Mouse (Mus musculus): ENCODE results near the gene Mturn. TPM values are rescaled to one million over a fixed set of nuclear protein-coding genes. Genes with fewer than 3 reads are reported as not detected.

Mturn gene
- polyA plus RNA-seq, 1 experiment from 2014 or later = 8.7 TPM

DNA sequence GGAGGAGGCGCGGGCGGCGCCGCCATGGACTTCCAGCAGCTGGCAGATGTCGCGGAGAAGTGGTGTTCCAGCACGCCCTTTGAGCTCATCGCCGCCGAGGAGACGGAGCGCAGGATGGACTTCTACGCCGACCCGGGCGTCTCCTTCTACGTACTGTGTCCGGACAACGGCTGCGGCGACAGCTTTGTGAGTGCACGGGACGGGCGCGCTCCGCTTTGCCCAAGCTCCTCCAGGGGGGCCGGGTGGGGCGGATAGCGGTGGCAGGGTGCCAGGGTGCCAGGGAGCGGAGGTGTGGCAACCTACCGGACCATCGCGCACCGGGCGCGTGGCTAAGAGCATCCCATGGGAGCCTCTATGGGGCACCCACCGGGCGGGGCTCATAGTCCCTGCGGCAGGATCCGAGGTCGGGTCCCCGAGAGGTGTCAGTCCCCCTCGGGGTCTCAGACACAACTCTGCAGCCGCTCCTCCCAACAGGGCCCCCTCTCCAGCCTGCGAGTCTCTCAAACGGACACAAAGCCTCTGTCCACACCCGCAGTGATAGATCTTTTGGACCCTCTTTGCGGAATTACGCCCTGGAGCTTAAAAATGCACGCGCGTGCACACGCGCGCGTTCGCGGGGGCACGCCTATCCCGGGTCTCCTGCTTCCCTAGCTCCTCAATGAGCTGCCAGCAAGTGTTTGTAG lies 463 bp downstream of the Mturn start:
- Histone ChIP-seq H3K36me3 (ENCODE audit: insufficient read depth, low read length) (no peaks in the 10 kb centered on the region), H3K9ac (replicated peaks; ENCODE audit: low read length) (peak overlapping the region; percentile 76), H3K4me3 (ENCODE audit: low read length) (peak overlapping the region; percentile 82), H3K4me2 (replicated peaks; ENCODE audit: low read depth, low read length) (peak overlapping the region; percentile 99), H3K27ac (ENCODE audit: low read length) (peak overlapping the region; percentile 55; the same call in 1 of the 2 replicates), H3K4me1 (ENCODE audit: insufficient read depth, low read length) (peaks cover 11% of the 10 kb centered on the region), H3K9me3 (ENCODE audit: low read length) (no peaks in the 10 kb centered on the region), H3K27me3 (ENCODE audit: insufficient read depth, low read length) (peaks cover 12% of the 10 kb centered on the region; the same call in 1 of the 2 replicates)
- peak; percentile 78; the same call in 1 of the 2 replicates for ATAC-seq (ENCODE audit: low FRiP score, low TSS enrichment)
- under 1% methylated on average over 59 of the region's 61 CpGs for WGBS

DNA sequence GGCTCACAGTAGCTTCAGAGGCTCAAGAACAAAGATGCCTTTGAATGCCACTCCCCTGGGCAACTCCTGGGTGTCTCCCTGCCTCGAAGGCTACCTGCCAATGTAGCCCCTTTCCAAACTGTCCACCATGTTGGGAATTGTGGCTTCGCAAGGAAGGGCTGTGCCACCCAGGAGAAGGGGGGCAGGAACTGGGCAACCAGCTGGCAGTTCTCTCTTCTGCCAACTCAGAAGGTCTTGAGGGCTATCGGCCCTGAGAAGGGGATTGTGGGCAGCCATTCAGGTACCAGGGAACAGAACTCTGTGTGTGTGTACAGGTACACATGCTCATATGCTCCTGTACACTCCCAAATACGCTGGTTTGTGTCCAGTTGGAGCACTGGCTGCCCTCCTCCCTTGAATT lies 2.7 kb downstream of the Mturn start:
- Histone ChIP-seq H3K9me3 (ENCODE audit: low read length) (no peaks in the 10 kb centered on the region), H3K4me3 (ENCODE audit: low read length) (no peak overlapping the region), H3K36me3 (ENCODE audit: insufficient read depth, low read length) (no peaks in the 10 kb centered on the region), H3K9ac (replicated peaks; ENCODE audit: low read length) (no peak overlapping the region), H3K4me1 (ENCODE audit: insufficient read depth, low read length) (peaks cover 16% of the 10 kb centered on the region), H3K27me3 (ENCODE audit: insufficient read depth, low read length) (peaks cover 12% of the 10 kb centered on the region; the same call in 1 of the 2 replicates), H3K27ac (ENCODE audit: low read length) (no peak overlapping the region), H3K4me2 (replicated peaks; ENCODE audit: low read depth, low read length) (no peak overlapping the region)
- 81% methylated on average over 4 of the region's 4 CpGs for WGBS
- ATAC-seq (ENCODE audit: low FRiP score, low TSS enrichment) = no peak

GRCm38 (mm10) chr6:54685103-54685502 lies 3.7 kb downstream of the Mturn start:
- H3K27me3 ChIP-seq (ENCODE audit: insufficient read depth, low read length) = peaks cover 12% of the 10 kb centered on the region; the same call in 1 of the 2 replicates
- ATAC-seq (ENCODE audit: low FRiP score, low TSS enrichment) = no peak
- H3K9ac ChIP-seq (replicated peaks; ENCODE audit: low read length) = no peak overlapping the region
- H3K9me3 ChIP-seq (ENCODE audit: low read length) = no peaks in the 10 kb centered on the region
- no peak overlapping the region for H3K4me3 ChIP-seq (ENCODE audit: low read length)
- no peaks in the 10 kb centered on the region for H3K36me3 ChIP-seq (ENCODE audit: insufficient read depth, low read length)
- H3K4me2 ChIP-seq (replicated peaks; ENCODE audit: low read depth, low read length) = no peak overlapping the region
- peaks cover 16% of the 10 kb centered on the region for H3K4me1 ChIP-seq (ENCODE audit: insufficient read depth, low read length)
- 82% methylated on average over 5 of the region's 5 CpGs for WGBS
- no peak overlapping the region for H3K27ac ChIP-seq (ENCODE audit: low read length)

DNA sequence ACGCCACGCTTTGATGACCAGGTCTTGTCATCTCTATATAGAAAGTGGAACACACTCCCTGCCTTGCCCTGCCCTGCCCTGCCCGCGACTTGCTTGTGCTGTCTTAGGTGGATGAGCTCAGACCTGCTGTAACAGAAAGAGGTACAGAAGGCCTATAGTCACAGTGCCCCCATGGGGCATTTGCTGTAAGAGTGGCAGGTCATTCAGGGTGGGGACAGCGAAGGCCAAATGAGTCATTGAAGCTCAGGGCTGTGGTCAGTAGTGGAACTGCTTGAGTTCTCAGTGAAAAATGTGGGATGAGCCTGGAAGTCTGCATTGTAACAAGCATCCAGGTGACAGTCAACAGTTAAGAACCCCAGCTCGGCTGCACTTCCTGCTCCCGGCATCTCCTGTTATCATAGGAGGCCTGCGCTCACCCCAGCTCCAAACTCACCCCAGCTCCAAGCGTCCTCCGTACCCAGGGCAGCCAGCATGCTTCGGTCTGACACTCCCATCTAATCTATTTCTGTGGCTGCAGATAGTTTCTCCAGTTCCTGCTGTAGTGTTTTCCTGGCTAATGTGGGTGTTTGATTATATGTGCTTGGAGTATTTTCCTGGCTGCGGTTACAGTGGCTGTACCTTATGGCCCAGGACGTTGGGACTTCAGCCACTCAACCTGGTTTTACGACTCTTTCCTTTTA lies 4.4 kb downstream of the Mturn start:
- Histone ChIP-seq H3K4me2 (replicated peaks; ENCODE audit: low read depth, low read length) (no peak overlapping the region), H3K9ac (replicated peaks; ENCODE audit: low read length) (no peak overlapping the region), H3K27me3 (ENCODE audit: insufficient read depth, low read length) (peaks cover 12% of the 10 kb centered on the region; the same call in 1 of the 2 replicates), H3K4me3 (ENCODE audit: low read length) (no peak overlapping the region), H3K4me1 (ENCODE audit: insufficient read depth, low read length) (peaks cover 13% of the 10 kb centered on the region), H3K9me3 (ENCODE audit: low read length) (no peaks in the 10 kb centered on the region), H3K36me3 (ENCODE audit: insufficient read depth, low read length) (no peaks in the 10 kb centered on the region), H3K27ac (ENCODE audit: low read length) (no peak overlapping the region)
- 74% methylated on average over 14 of the region's 14 CpGs for WGBS
- ATAC-seq (ENCODE audit: low FRiP score, low TSS enrichment) = no peak

DNA sequence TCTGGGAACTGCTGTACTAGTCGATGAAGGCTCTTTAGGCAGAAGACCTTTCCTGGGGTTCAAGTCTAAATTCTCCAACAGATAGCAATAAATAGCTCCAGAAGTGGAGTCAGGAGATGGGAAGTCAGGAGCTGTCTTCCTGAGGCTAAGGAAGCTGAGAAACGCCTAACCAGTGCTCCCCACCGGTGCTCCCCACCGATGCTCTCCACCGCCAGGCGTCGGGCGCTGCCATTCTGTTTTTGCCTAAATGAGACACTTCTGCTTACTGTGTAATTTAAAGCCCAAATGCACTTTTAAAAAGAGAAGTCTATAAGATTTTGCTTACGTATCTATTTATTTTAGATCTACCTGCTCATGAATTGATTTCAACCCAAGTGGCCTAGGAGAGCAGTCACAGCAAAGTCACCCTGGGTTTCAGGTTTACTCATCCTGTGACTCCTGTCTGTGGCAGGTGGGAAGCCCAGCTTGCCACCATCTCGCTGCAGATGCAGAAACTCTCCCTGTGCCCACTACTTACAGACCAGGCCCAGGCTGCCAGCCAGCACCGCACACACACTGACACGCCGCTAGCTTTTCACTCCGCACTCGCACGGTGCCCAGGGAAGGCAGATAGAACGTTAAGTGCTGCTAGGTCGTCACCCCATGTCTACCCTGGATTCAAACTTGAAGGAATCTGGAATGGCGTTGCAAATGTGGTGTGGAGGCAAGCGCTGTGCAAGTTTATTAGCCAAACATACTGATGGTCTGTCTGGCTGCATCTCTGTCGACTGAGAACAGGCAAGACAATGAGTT lies 5.7 kb downstream of the Mturn start:
- H3K36me3 ChIP-seq (ENCODE audit: insufficient read depth, low read length) = no peaks in the 10 kb centered on the region
- H3K9ac ChIP-seq (replicated peaks; ENCODE audit: low read length) = no peak overlapping the region
- no peak overlapping the region for H3K27ac ChIP-seq (ENCODE audit: low read length)
- H3K27me3 ChIP-seq (ENCODE audit: insufficient read depth, low read length) = peaks cover 12% of the 10 kb centered on the region; the same call in 1 of the 2 replicates
- no peak overlapping the region for H3K4me3 ChIP-seq (ENCODE audit: low read length)
- H3K9me3 ChIP-seq (ENCODE audit: low read length) = no peaks in the 10 kb centered on the region
- no peak overlapping the region for H3K4me2 ChIP-seq (replicated peaks; ENCODE audit: low read depth, low read length)
- 87% methylated on average over 21 of the region's 21 CpGs for WGBS
- H3K4me1 ChIP-seq (ENCODE audit: insufficient read depth, low read length) = peaks cover 10% of the 10 kb centered on the region
- no peak for ATAC-seq (ENCODE audit: low FRiP score, low TSS enrichment)

DNA sequence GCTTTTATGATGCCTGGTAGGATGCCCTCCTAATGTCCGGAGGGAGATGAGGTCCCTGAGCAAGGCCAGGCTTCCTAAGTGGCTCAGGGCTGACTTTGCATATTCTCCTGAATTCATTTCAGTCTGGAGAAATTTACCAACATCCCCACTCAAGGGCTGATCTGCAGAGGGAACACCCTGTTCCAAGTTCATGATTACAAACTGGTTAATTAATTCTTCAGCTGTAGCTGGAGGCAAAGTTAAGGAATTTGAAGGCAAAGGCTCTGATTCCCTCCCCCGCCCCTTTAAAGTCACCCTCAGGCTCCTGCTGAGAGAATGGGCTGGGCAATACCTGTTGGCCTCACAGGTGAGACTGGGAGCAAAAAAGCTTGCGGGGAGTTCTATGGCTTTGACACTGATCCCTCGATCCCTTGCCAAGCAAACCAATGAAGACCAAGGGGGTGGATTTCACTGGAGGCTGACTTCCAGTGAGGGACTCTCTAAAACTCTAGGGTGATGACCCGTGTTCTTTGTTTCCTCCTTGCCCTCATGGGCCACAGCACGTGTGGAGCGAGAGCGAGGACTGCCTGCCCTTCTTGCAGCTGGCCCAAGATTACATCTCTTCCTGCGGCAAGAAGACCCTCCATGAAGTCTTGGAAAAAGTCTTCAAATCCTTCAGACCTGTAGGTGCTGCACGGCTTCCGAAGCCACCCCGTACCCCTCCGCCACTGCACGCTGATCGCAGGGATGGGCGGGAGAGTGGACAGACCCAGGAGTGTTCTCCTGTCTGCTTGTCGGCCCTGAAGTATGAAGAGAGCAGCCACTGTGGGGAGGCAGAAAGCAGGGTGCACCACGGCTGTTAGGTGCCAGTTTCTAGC lies 7.3 kb downstream of the Mturn start:
- 75% methylated on average over 18 of the region's 18 CpGs for WGBS
- no peak overlapping the region for H3K9ac ChIP-seq (replicated peaks; ENCODE audit: low read length)
- H3K4me1 ChIP-seq (ENCODE audit: insufficient read depth, low read length) = peaks cover 5% of the 10 kb centered on the region; the same call in 1 of the 2 replicates
- H3K36me3 ChIP-seq (ENCODE audit: insufficient read depth, low read length) = no peaks in the 10 kb centered on the region
- H3K4me3 ChIP-seq (ENCODE audit: low read length) = no peak overlapping the region
- no peak overlapping the region for H3K27ac ChIP-seq (ENCODE audit: low read length)
- no peak overlapping the region for H3K4me2 ChIP-seq (replicated peaks; ENCODE audit: low read depth, low read length)
- H3K27me3 ChIP-seq (ENCODE audit: insufficient read depth, low read length) = 0 out of 2 replicates have a peak, but pooled peaks cover 2% of the 10 kb centered on the region
- ATAC-seq (ENCODE audit: low FRiP score, low TSS enrichment) = peak; percentile 25; the same call in 1 of the 2 replicates
- no peaks in the 10 kb centered on the region for H3K9me3 ChIP-seq (ENCODE audit: low read length)

GRCm38 (mm10) chr6:54689686-54690085 lies 8.3 kb downstream of the Mturn start:
- no peak for ATAC-seq (ENCODE audit: low FRiP score, low TSS enrichment)
- no peak overlapping the region for H3K27ac ChIP-seq (ENCODE audit: low read length)

GRCm38 (mm10) chr6:54690838-54691237 lies 9.4 kb downstream of the Mturn start:
- Histone ChIP-seq H3K36me3 (ENCODE audit: insufficient read depth, low read length) (no peaks in the 10 kb centered on the region), H3K9ac (replicated peaks; ENCODE audit: low read length) (no peak overlapping the region), H3K27ac (ENCODE audit: low read length) (no peak overlapping the region), H3K27me3 (ENCODE audit: insufficient read depth, low read length) (no peaks in the 10 kb centered on the region), H3K4me3 (ENCODE audit: low read length) (no peak overlapping the region), H3K4me2 (replicated peaks; ENCODE audit: low read depth, low read length) (no peak overlapping the region), H3K9me3 (ENCODE audit: low read length) (no peaks in the 10 kb centered on the region), H3K4me1 (ENCODE audit: insufficient read depth, low read length) (peaks cover 5% of the 10 kb centered on the region; the same call in 1 of the 2 replicates)
- 50% methylated on average over 13 of the region's 13 CpGs for WGBS
- ATAC-seq (ENCODE audit: low FRiP score, low TSS enrichment) = no peak

More at GRCm38 (mm10) chr6:54689686-54690085, 8.3 kb downstream of the Mturn start:
- no peak overlapping the region for H3K4me3 ChIP-seq (ENCODE audit: low read length)
- no peak overlapping the region for H3K4me2 ChIP-seq (replicated peaks; ENCODE audit: low read depth, low read length)
- H3K9ac ChIP-seq (replicated peaks; ENCODE audit: low read length) = no peak overlapping the region
- WGBS = 86% methylated on average over 7 of the region's 7 CpGs
- no peaks in the 10 kb centered on the region for H3K27me3 ChIP-seq (ENCODE audit: insufficient read depth, low read length)
- H3K36me3 ChIP-seq (ENCODE audit: insufficient read depth, low read length) = no peaks in the 10 kb centered on the region
- peaks cover 5% of the 10 kb centered on the region; the same call in 1 of the 2 replicates for H3K4me1 ChIP-seq (ENCODE audit: insufficient read depth, low read length)
- no peaks in the 10 kb centered on the region for H3K9me3 ChIP-seq (ENCODE audit: low read length)

All from kidney, embryonic 16.5 days (tissue).